Mouse (Mus musculus) olfactory bulb, adult 2 months (tissue): ENCODE data around the gene Gabrr2. TPM values are rescaled to one million over a fixed set of nuclear protein-coding genes. Genes with fewer than 3 reads are reported as not detected.

Source experiments
- H3K27ac ChIP-seq: fragments of 200-500 bp; 2 replicates; pipeline ENCODE4 v1.5.1; 2012; ENCODE audit warnings: low read depth, low read length; ENCODE audit not compliant: insufficient read depth
- H3K4me1 ChIP-seq: fragments of 200-500 bp; 2 replicates; pipeline ENCODE4 v1.6.1; 2012; ENCODE audit warnings: low read length; ENCODE audit not compliant: control insufficient read depth, insufficient read depth
- H3K4me3 ChIP-seq: fragments of 200-500 bp; 2 replicates; pipeline ENCODE4 v1.5.1; 2012; ENCODE audit warnings: mild to moderate bottlenecking, low read depth, low read length, moderate library complexity; ENCODE audit not compliant: insufficient read depth
- CTCF ChIP-seq: fragments of 200-500 bp; IDR thresholded peaks from 2 replicates; pipeline ENCODE4 v1.5.1; 2012; ENCODE audit warnings: low read depth, mild to moderate bottlenecking, low read length, moderate library complexity; ENCODE audit not compliant: insufficient read depth
- POLR2A ChIP-seq: fragments of 200-500 bp; IDR thresholded peaks from 2 replicates; pipeline ENCODE4 v1.6.1; 2012; ENCODE audit warnings: mild to moderate bottlenecking, low read depth, low read length, moderate library complexity; ENCODE audit not compliant: insufficient read depth
- WGBS: fragments of 180-500 bp; shearing (Covaris S2); methylation state at CpG from one replicate; pipeline ENCODE4 v1.1.7; 2018; 5-methylcytosine and 5-hydroxymethylcytosine counted together
- polyA plus RNA-seq: library from polyadenylated mRNA; stranded (reverse); fragments of >200 nt; gene quantifications from 2 replicates; pipeline ENCODE4 v1.2.4, GENCODE M21; 2012; ENCODE audit warnings: low replicate concordance; ENCODE audit not compliant: missing spikeins, insufficient read depth, insufficient read length

The Gabrr2 gene
- polyA plus RNA-seq, 1 experiment, result not detected

- no peak for TF ChIP-seq CTCF
- no peak overlapping the region for H3K27ac ChIP-seq
- 76% methylated on average over 14 of the region's 14 CpGs for WGBS
- H3K4me1 ChIP-seq, result no peaks in the 10 kb centered on the region
- no peak overlapping the region for H3K4me3 ChIP-seq
Measured at GRCm38 (mm10) chr4:33066223-33066960, 3.6 kb downstream of the Gabrr2 start.

GRCm38 (mm10) chr4:33067331-33067730, 4.5 kb downstream of the Gabrr2 start:
- TF ChIP-seq POLR2A, result no peak
- no peak for TF ChIP-seq CTCF
- H3K4me1 ChIP-seq, result no peaks in the 10 kb centered on the region
- H3K4me3 ChIP-seq, result no peak overlapping the region
- H3K27ac ChIP-seq, result no peak overlapping the region
- WGBS, result 97% methylated on average over 3 of the region's 3 CpGs

GRCm38 (mm10) chr4:33067826-33068225, 5.0 kb downstream of the Gabrr2 start:
- Histone ChIP-seq H3K4me1 (no peaks in the 10 kb centered on the region), H3K4me3 (no peak overlapping the region), H3K27ac (no peak overlapping the region)
- WGBS, result 92% methylated on average over 6 of the region's 6 CpGs
- TF ChIP-seq CTCF (no peak), POLR2A (no peak)

GRCm38 (mm10) chr4:33068894-33069293, 6.1 kb downstream of the Gabrr2 start:
- Histone ChIP-seq H3K4me1 (no peaks in the 10 kb centered on the region), H3K27ac (no peak overlapping the region), H3K4me3 (no peak overlapping the region)
- no peak for TF ChIP-seq POLR2A
- no peak for TF ChIP-seq CTCF
- 71% methylated on average over 6 of the region's 6 CpGs for WGBS

- H3K4me1 ChIP-seq, result no peaks in the 10 kb centered on the region
- H3K4me3 ChIP-seq, result no peak overlapping the region
- TF ChIP-seq CTCF (no peak), POLR2A (no peak)
- WGBS, result 94% methylated on average over 6 of the region's 6 CpGs
- H3K27ac ChIP-seq, result no peak overlapping the region
Measured at GRCm38 (mm10) chr4:33070326-33070725, 7.5 kb downstream of the Gabrr2 start.

- TF ChIP-seq CTCF (no peak), POLR2A (no peak)
- Histone ChIP-seq H3K4me1 (no peaks in the 10 kb centered on the region), H3K4me3 (no peak overlapping the region), H3K27ac (no peak overlapping the region)
- 90% methylated on average over 6 of the region's 6 CpGs for WGBS
Measured at GRCm38 (mm10) chr4:33071337-33071736, 8.5 kb downstream of the Gabrr2 start.

GRCm38 (mm10) chr4:33072526-33073161, 9.8 kb downstream of the Gabrr2 start:
- Histone ChIP-seq H3K27ac (no peak overlapping the region), H3K4me1 (no peaks in the 10 kb centered on the region), H3K4me3 (no peak overlapping the region)
- TF ChIP-seq CTCF (no peak), POLR2A (no peak)
- 52% methylated on average over 11 of the region's 11 CpGs for WGBS

- TF ChIP-seq CTCF (no peak), POLR2A (no peak)
- WGBS, result 91% methylated on average over 4 of the region's 4 CpGs
- H3K27ac ChIP-seq, result no peak overlapping the region
Measured at GRCm38 (mm10) chr4:33074406-33074805, 11.6 kb downstream of the Gabrr2 start.

GRCm38 (mm10) chr4:33074851-33075250, 12.1 kb downstream of the Gabrr2 start:
- H3K4me3 ChIP-seq, result no peak overlapping the region
- 89% methylated on average over 5 of the region's 5 CpGs for WGBS
- TF ChIP-seq POLR2A, result no peak
- no peak for TF ChIP-seq CTCF
- no peaks in the 10 kb centered on the region for H3K4me1 ChIP-seq
- H3K27ac ChIP-seq, result no peak overlapping the region

More at GRCm38 (mm10) chr4:33074406-33074805, 11.6 kb downstream of the Gabrr2 start:
- H3K4me3 ChIP-seq, result no peak overlapping the region
- H3K4me1 ChIP-seq, result no peaks in the 10 kb centered on the region
